Mouse (Mus musculus) hematopoietic multipotent progenitor cell, adult 10-12 weeks (in vitro differentiated cells): ENCODE results near the gene Crnkl1. TPM values are rescaled to one million over a fixed set of nuclear protein-coding genes. Genes with fewer than 3 reads are reported as not detected.

ENCODE experiments used
- polyA plus RNA-seq: library from polyadenylated mRNA; stranded (reverse); fragments of >175 nt; gene quantifications from 2 replicates; pipeline ENCODE4 v1.2.3, GENCODE M21; 2012; ENCODE audit warnings: low replicate concordance

Crnkl1 gene
- polyA plus RNA-seq = 0.87 and 21.4 TPM in 2 replicates

GRCm38 (mm10) chr2:145934339-145935231 lies at the start of gene Crnkl1, which contains the start of gene Cfap61:
Gene Crnkl1 (minus strand): TSS chr2:145935014.
Gene Cfap61 (plus strand): TSS chr2:145934784.

GRCm38 (mm10) chr2:145901861-145902260 lies 33.0 kb downstream of the Crnkl1 start, which contains the start of gene Naa20:
Gene Naa20 (plus strand): TSS chr2:145902099.

Other genes with a start within 250 kb of the Crnkl1 start
- gene Naa20, start 32.9 kb downstream of the Crnkl1 start, polyA plus RNA-seq = 24.7 and 29.6 TPM in 2 replicates
- 0.33 TPM in 1 of 2 replicates, not detected in the other for gene Cfap61, start 230 bp downstream of the Crnkl1 start, polyA plus RNA-seq